Comparison of ENCODE assay signal across 9 mouse cellular contexts in genomic region chr12:28431832-28432728, GRCm38 (mm10).
A peak's percentile ranks its signal among the peaks of the same experiment; 100 is the strongest.
DNase-seq lines count a peak whose midpoint lies in the region; ATAC-seq and TF ChIP-seq lines count a peak whose summit lies in the region.
"Had no signal": no experiment of that assay in that cellular context is flagged by ENCODE, and none has a peak within 500 bp of the region (broad histone marks: within the 10 kb centered on the region; RNA-seq: fewer than 3 reads in every experiment).

No protein-coding gene starts in this region.

- peak; percentile 94 for ATAC-seq in forebrain, embryonic 13.5 days
- no peak for ATAC-seq in lung, postnatal 0 days
- no peak for ATAC-seq in inflammation-experienced regulatory T-cells, adult 6 months

- H3K9me3 ChIP-seq in forebrain, embryonic 13.5 days (replicated peaks): 0 out of 2 replicates have a peak, but pooled peaks cover 5% of the 10 kb centered on the region
- no peaks in the 10 kb centered on the region for H3K9me3 ChIP-seq in lung, postnatal 0 days (ENCODE audit: low read length)

- 4% methylated on average over 19 of the region's 19 CpGs for WGBS in forebrain, embryonic 13.5 days
- WGBS in lung, postnatal 0 days: 9% methylated on average over 19 of the region's 19 CpGs

- H3K9ac ChIP-seq in forebrain, embryonic 13.5 days: peak overlapping the region; percentile 72
- H3K9ac ChIP-seq in lung, postnatal 0 days (replicated peaks; ENCODE audit: low read depth): no peak overlapping the region

- intact Hi-C loops in heart, postnatal 36 days (cut with DNase I): loop anchor here (1.0 to 2.0 kb wide), 3 partner anchors 833 to 1899 kb away; partner anchors contain the start of gene Sox11

- H3K4me1 ChIP-seq in forebrain, embryonic 13.5 days: peaks cover 10% of the 10 kb centered on the region; the same call in 1 of the 2 replicates
- no peaks in the 10 kb centered on the region for H3K4me1 ChIP-seq in lung, postnatal 0 days (ENCODE audit: insufficient read depth, low read depth, low read length)

- peak; percentile 52 for DNase-seq in MN1 (ENCODE audit: low spot score)
- DNase-seq in c-Kit-positive CD71-positive TER-119-positive erythroid progenitor cells, embryonic 14.5 days (ENCODE audit: low spot score): peak; percentile 29
- DNase-seq in heart, postnatal 36 days: peak; percentile 51 to 58
- DNase-seq in layer of hippocampus, adult 18-20 months (ENCODE audit: low spot score in 2 of 2): peak; percentile 54 to 79
- DNase-seq in lung, postnatal 0 days (ENCODE audit: low spot score): peak; percentile 77
- DNase-seq in right cerebral cortex, adult 2 months (ENCODE audit: low spot score in 2 of 2): peak; percentile 74 to 83

- H3K27me3 ChIP-seq in forebrain, embryonic 13.5 days: no peaks in the 10 kb centered on the region
- H3K27me3 ChIP-seq in lung, postnatal 0 days (replicated peaks; ENCODE audit: insufficient read depth, low read length): no peaks in the 10 kb centered on the region

- H3K4me2 ChIP-seq in forebrain, embryonic 13.5 days: peak overlapping the region; percentile 64
- peak overlapping the region; percentile 35 for H3K4me2 ChIP-seq in lung, postnatal 0 days (replicated peaks; ENCODE audit: low read depth, low read length)

- peak; percentile 86 for TF ChIP-seq CTCF in lung, postnatal 0 days (IDR thresholded peaks at IDR 0.05)

- H3K27ac ChIP-seq in forebrain, embryonic 13.5 days: peak overlapping the region; percentile 96
- H3K27ac ChIP-seq in lung, postnatal 0 days (ENCODE audit: low read length): no peak overlapping the region
- H3K27ac ChIP-seq: macrophage had no signal

- H3K4me3 ChIP-seq in forebrain, embryonic 13.5 days: peak overlapping the region; percentile 39
- H3K4me3 ChIP-seq in lung, postnatal 0 days (ENCODE audit: low read depth, low read length): no peak overlapping the region

- no peaks in the 10 kb centered on the region for H3K36me3 ChIP-seq in forebrain, embryonic 13.5 days (ENCODE audit: poor library complexity, severe bottlenecking)
- H3K36me3 ChIP-seq in lung, postnatal 0 days (ENCODE audit: insufficient read depth, low read length): no peaks in the 10 kb centered on the region

- no peak for TF ChIP-seq EP300 in lung, postnatal 0 days (IDR thresholded peaks at IDR 0.05)
